Mouse (Mus musculus): ENCODE measurements around the gene 4930544D05Rik. TPM values are rescaled to one million over a fixed set of nuclear protein-coding genes. Genes with fewer than 3 reads are reported as not detected.

Gene 4930544D05Rik
- polyA plus RNA-seq, 1 experiment from 2014 or later: not detected

DNA sequence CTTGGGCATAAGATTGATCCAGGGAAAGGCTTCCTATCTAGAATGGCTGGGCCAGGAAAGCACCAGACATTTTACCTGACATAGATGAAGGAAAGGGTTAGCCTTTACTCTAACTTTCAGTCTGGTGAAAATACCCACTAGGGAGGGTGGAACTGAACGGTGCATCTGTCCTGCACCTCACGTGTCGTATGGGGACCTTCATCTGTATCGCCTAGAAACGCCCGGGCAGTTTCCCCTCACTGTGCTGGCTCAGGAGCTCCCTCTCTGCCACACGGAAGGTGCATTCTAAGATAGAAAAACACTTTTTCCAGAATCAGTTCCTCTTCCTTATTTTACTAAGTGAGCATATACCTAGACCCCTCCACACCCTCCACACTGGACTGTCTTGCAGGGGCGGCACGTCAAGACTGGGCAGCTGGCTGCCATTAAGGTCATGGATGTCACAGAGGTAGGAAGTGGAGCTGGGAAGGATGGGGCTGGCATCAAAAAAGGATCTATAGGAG is 17.1 kb upstream of the 4930544D05Rik start:
- ATAC-seq (ENCODE audit: insufficient number of reproducible peaks, low FRiP score): no peak
- H3K27me3 ChIP-seq (replicated peaks): no peaks in the 10 kb centered on the region
- H3K9ac ChIP-seq: no peak overlapping the region
- 89% methylated on average over 9 of the region's 9 CpGs for WGBS
- peaks cover 54% of the 10 kb centered on the region for H3K36me3 ChIP-seq
- H3K4me1 ChIP-seq (replicated peaks): peaks cover 14% of the 10 kb centered on the region
- no peak overlapping the region for H3K4me2 ChIP-seq
- H3K27ac ChIP-seq (ENCODE audit: poor library complexity, severe bottlenecking): no peak overlapping the region
- no peak overlapping the region for H3K4me3 ChIP-seq
- no peaks in the 10 kb centered on the region for H3K9me3 ChIP-seq (replicated peaks)

DNA sequence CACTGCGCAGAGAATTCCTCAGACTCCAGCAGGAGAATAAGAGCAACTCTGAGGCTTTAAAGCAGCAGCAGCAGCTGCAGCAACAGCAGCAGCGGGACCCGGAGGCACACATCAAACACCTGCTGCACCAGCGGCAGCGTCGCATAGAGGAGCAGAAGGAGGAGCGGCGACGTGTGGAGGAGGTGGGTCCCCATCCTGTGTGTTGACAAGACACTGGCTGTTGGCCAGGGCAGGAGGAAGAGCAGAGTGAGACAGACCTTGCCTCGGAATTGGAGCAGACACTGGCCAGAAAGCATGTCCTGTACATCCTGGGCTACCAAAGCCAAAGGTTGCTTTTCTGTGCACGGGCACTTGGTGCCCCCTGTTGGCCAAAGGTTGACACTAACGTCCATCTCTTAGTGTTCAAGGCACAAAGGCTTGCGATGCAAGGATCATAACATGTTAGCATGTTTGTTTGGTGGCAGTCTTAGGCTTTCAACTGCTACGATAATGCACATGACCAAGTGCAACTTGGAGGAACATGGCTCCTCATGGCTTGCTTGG is 10.6 kb upstream of the 4930544D05Rik start:
- WGBS: 50% methylated on average over 14 of the region's 14 CpGs
- no peak overlapping the region for H3K27ac ChIP-seq (ENCODE audit: poor library complexity, severe bottlenecking)
- no peak overlapping the region for H3K4me2 ChIP-seq
- H3K9ac ChIP-seq: no peak overlapping the region
- no peak for ATAC-seq (ENCODE audit: insufficient number of reproducible peaks, low FRiP score)
- no peaks in the 10 kb centered on the region for H3K4me1 ChIP-seq (replicated peaks)
- peaks cover 88% of the 10 kb centered on the region for H3K36me3 ChIP-seq
- H3K27me3 ChIP-seq (replicated peaks): no peaks in the 10 kb centered on the region
- H3K4me3 ChIP-seq: no peak overlapping the region
- H3K9me3 ChIP-seq (replicated peaks): no peaks in the 10 kb centered on the region

DNA sequence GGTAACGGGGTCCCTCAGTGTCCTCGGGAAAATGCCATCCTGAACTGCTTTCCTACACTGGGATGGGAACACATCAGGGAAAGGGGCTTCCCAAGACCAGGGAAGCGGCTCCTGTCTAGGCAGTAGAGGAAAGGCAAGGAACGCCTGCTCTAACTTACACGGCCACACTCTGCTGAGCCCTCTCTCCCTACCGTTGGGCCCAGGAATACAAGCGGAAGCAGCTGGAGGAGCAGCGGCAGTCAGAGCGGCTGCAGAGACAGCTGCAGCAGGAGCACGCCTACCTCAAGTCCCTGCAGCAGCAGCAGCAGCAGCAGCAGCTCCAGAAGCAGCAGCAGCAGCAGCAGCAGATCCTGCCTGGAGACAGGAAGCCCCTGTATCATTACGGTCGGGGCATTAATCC is 8.9 kb upstream of the 4930544D05Rik start:
- H3K27ac ChIP-seq (ENCODE audit: poor library complexity, severe bottlenecking): no peak overlapping the region
- H3K36me3 ChIP-seq: peaks cover 99% of the 10 kb centered on the region

DNA sequence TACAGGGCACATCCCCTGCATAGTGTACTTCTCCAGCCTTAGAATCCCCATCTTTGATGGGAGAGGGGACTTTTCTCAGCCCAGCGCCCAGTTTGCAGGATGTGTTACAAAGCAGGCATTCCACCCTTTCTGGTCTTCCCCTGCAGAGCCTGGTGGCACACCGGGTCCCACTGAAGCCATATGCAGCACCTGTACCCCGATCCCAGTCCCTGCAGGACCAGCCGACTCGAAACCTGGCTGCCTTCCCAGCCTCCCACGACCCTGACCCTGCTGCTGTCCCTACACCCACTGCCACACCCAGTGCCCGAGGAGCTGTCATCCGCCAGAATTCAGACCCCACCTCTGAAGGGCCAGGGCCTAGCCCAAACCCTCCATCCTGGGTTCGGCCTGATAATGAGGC is 8.0 kb upstream of the 4930544D05Rik start:
- H3K9ac ChIP-seq: no peak overlapping the region
- WGBS: 87% methylated on average over 9 of the region's 9 CpGs

More for the DNA sequence above, 8.9 kb upstream of the 4930544D05Rik start:
- no peak for ATAC-seq (ENCODE audit: insufficient number of reproducible peaks, low FRiP score)
- Histone ChIP-seq H3K27me3 (replicated peaks) (no peaks in the 10 kb centered on the region), H3K4me1 (replicated peaks) (no peaks in the 10 kb centered on the region), H3K4me3 (no peak overlapping the region), H3K9ac (no peak overlapping the region), H3K4me2 (no peak overlapping the region), H3K9me3 (replicated peaks) (no peaks in the 10 kb centered on the region)
- WGBS: 72% methylated on average over 12 of the region's 12 CpGs

DNA sequence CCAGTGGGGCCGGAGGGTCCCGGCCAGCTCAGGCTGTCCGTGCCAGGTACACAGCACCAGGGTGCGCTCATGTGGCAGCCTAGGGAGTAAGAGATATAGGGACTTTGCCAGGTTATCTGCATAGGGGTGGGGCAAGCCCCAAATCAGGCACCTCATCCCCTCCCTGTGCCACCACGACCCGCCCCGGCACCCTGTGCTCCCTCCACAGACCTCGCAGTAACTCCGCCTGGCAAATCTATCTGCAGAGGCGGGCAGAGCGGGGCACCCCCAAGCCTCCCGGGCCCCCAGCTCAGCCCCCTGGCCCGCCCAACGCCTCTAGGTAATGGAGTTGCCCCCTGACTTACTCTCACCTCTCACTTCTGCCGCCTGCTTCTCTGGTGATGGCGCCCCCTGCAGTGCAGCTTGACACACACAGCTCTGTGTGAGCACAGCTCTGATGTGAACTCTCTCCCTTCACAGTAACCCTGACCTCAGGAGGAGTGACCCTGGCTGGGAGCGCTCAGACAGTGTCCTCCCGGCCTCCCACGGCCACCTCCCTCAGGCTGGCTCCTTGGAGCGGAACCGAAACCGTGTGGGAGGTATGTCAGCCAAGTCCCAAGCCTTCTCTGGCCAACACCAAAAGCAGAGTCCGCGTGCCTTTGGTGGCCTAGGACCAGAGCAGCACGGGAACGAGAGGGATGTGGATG is 7.1 kb upstream of the 4930544D05Rik start:
- Histone ChIP-seq H3K4me3 (no peak overlapping the region), H3K9me3 (replicated peaks) (no peaks in the 10 kb centered on the region), H3K36me3 (peaks cover 98% of the 10 kb centered on the region), H3K4me2 (no peak overlapping the region), H3K27ac (ENCODE audit: poor library complexity, severe bottlenecking) (no peak overlapping the region), H3K4me1 (replicated peaks) (no peaks in the 10 kb centered on the region), H3K27me3 (replicated peaks) (no peaks in the 10 kb centered on the region), H3K9ac (no peak overlapping the region)
- 88% methylated on average over 26 of the region's 26 CpGs for WGBS
- no peak for ATAC-seq (ENCODE audit: insufficient number of reproducible peaks, low FRiP score)

More for the DNA sequence above, 8.0 kb upstream of the 4930544D05Rik start:
- Histone ChIP-seq H3K27ac (ENCODE audit: poor library complexity, severe bottlenecking) (no peak overlapping the region), H3K9me3 (replicated peaks) (no peaks in the 10 kb centered on the region), H3K4me2 (no peak overlapping the region), H3K27me3 (replicated peaks) (no peaks in the 10 kb centered on the region), H3K4me3 (no peak overlapping the region), H3K36me3 (peaks cover 98% of the 10 kb centered on the region), H3K4me1 (replicated peaks) (no peaks in the 10 kb centered on the region)
- no peak for ATAC-seq (ENCODE audit: insufficient number of reproducible peaks, low FRiP score)

DNA sequence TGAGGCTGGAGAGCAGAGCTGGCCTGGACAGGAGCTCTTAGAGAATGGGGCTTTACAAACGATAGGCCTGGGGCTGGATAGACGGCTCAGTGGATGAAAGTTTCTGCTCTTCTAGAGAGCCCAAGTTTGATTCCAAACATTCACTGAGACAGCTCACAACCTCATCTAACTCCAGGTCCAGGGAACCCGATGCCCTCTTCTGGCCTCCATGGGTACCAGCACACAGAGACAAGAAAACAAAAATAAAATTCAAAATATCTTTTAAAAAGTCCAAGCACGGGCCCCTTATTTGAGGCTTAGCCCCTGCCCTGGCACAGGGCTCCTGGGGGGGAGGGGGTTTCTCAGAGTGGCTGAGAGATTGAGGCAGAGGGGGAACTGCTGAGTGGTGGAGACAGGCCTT is 4.9 kb upstream of the 4930544D05Rik start:
- Histone ChIP-seq H3K4me2 (no peak overlapping the region), H3K27me3 (replicated peaks) (no peaks in the 10 kb centered on the region), H3K9ac (no peak overlapping the region), H3K4me3 (no peak overlapping the region), H3K4me1 (replicated peaks) (peaks cover 15% of the 10 kb centered on the region), H3K36me3 (peaks cover 80% of the 10 kb centered on the region), H3K9me3 (replicated peaks) (no peaks in the 10 kb centered on the region), H3K27ac (ENCODE audit: poor library complexity, severe bottlenecking) (no peak overlapping the region)
- 89% methylated on average over 4 of the region's 4 CpGs for WGBS
- no peak for ATAC-seq (ENCODE audit: insufficient number of reproducible peaks, low FRiP score)

DNA sequence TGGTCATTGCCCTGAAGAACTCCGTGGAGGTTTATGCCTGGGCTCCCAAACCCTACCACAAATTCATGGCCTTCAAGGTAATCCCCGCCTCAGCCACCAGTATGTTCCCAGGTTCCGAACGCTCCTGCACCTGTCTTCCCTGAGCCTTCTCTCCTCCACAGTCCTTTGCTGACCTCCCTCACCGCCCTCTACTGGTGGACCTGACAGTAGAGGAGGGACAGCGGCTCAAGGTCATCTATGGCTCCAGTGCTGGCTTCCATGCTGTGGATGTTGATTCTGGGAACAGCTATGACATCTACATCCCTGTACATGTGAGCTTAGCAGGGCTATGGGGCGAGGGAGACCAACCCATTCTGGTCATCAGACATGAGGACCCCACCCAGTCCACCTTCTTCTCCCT is 3.1 kb upstream of the 4930544D05Rik start:
- H3K4me3 ChIP-seq: no peak overlapping the region
- H3K27ac ChIP-seq (ENCODE audit: poor library complexity, severe bottlenecking): no peak overlapping the region
- no peaks in the 10 kb centered on the region for H3K9me3 ChIP-seq (replicated peaks)
- peaks cover 62% of the 10 kb centered on the region for H3K36me3 ChIP-seq
- H3K27me3 ChIP-seq (replicated peaks): peaks cover 13% of the 10 kb centered on the region; the same call in 1 of the 2 replicates
- no peak overlapping the region for H3K4me2 ChIP-seq
- 79% methylated on average over 7 of the region's 7 CpGs for WGBS
- no peak for ATAC-seq (ENCODE audit: insufficient number of reproducible peaks, low FRiP score)
- H3K9ac ChIP-seq: no peak overlapping the region
- peaks cover 19% of the 10 kb centered on the region for H3K4me1 ChIP-seq (replicated peaks)

DNA sequence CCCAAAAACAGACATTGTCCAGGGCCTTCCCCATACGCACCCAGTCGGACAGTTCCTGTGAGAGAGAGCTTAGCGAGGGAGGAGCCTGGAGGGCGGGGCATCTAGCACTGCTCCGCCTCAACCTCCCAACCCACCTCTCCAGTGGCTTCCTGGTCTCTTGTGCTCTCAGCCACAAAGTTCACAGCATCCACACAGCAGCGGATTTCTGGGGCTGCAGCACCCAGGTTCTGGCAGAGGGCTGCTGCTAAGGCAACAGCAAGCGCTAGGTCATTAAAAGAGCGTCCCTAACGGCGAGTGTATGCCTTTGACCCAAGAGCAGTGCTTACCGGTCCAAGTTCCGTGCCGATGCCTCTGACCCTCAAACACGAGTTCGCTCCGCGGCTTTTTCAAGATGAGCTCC is 574 bp upstream of the 4930544D05Rik start:
- Histone ChIP-seq H3K36me3 (peaks cover 37% of the 10 kb centered on the region), H3K9ac (peak overlapping the region; percentile 59; the same call in 1 of the 2 replicates), H3K27ac (ENCODE audit: poor library complexity, severe bottlenecking) (peak overlapping the region; percentile 60), H3K4me2 (peak overlapping the region; percentile 76), H3K9me3 (replicated peaks) (no peaks in the 10 kb centered on the region), H3K4me1 (replicated peaks) (peaks cover 19% of the 10 kb centered on the region), H3K27me3 (replicated peaks) (peaks cover 14% of the 10 kb centered on the region; the same call in 1 of the 2 replicates), H3K4me3 (peak overlapping the region; percentile 42)
- WGBS: under 1% methylated on average over 17 of the region's 17 CpGs
- peak; percentile 84 for ATAC-seq (ENCODE audit: insufficient number of reproducible peaks, low FRiP score)

DNA sequence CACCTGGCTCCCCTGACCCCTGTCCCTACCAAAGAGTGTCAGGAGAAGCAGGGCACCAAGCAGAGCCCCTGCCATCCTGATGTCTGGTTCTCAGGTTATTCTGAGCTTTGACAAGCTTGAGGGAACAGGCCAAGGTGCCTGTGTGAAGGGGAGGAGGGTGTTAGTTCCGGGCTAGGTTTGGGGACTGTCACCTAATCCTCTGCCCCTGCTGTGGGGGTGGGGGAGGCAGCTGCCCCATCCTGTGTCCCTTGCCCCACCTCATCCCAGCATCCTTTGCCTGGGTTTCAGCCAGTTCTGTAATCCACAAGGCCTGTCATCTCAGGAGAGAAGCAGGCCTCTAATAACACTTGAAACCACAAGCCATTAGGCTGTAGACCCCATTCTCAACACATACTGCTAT is 3.5 kb downstream of the 4930544D05Rik start, which contains the start of gene Chrne:
Gene Chrne (minus strand): TSS at position 116 of the 400 bp plus-strand sequence.
- Histone ChIP-seq H3K9ac (no peak within 1 kb of the TSS), H3K27ac (ENCODE audit: poor library complexity, severe bottlenecking) (no peak within 1 kb of the TSS), H3K4me1 (replicated peaks) (peaks cover 19% of the 10 kb centered on the region), H3K9me3 (replicated peaks) (no peaks in the 10 kb centered on the region), H3K4me2 (no peak within 1 kb of the TSS), H3K4me3 (no peak within 1 kb of the TSS), H3K27me3 (replicated peaks) (peaks cover 14% of the 10 kb centered on the region; the same call in 1 of the 2 replicates), H3K36me3 (no peaks in the 10 kb centered on the region)
- ATAC-seq (ENCODE audit: insufficient number of reproducible peaks, low FRiP score): no peak
- 12% methylated on average over 1 of the region's 1 CpGs for WGBS

DNA sequence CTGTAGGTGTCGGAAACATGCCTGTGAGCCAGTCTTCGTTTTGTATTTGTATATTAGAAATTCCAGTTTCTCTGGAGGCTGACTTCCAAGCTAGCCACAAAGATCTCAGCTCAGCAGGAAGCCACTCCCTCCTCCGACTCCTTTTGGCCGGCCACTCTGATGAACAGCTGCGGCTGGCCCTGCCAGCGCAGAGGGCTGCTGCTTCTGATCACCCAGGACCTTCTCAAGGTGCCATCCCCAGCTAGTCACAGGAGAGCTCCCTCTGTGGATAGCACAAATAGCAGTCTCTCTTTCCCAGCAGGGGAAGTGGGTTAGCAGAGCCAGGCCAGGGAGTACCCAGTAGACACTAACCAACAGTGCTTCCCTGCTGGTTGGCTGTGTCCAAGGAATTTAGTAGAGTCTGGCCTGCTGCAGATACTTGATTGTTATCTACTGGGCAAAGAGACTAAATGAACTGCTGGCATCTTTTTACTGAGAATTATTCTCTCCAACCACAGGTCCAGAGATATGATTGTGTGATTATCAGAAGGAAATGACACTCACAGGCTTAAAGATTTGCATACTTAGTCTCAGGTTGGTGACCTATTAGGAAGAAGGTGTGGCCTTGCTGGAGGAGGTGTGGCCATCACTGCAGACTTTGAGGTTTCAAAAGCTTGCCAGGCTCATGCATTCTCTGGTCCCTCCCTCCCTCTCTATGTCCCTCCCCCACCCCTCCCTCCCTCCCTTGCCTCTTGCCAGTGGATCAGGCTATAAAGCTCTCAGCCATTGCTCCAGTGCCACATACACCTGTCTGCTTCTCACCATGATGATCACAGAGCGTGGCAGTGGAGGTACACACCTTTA is 6.5 kb downstream of the 4930544D05Rik start:
- Histone ChIP-seq H3K27me3 (replicated peaks) (peaks cover 4% of the 10 kb centered on the region; the same call in 1 of the 2 replicates), H3K4me2 (no peak overlapping the region), H3K36me3 (no peaks in the 10 kb centered on the region), H3K9me3 (replicated peaks) (no peaks in the 10 kb centered on the region), H3K27ac (ENCODE audit: poor library complexity, severe bottlenecking) (no peak overlapping the region), H3K9ac (no peak overlapping the region), H3K4me3 (no peak overlapping the region), H3K4me1 (replicated peaks) (no peaks in the 10 kb centered on the region; the same call in 1 of the 2 replicates)
- 38% methylated on average over 7 of the region's 7 CpGs for WGBS
- no peak for ATAC-seq (ENCODE audit: insufficient number of reproducible peaks, low FRiP score)

All from heart, embryonic 12.5 days (tissue).